Mouse (Mus musculus): ENCODE measurements at regions not wholly inside any gene's neighbourhood (a gene's known extent, or its start where the extent isn't known, plus 50 kb on each side); places are given as distances from the start of the nearest gene placed in this dataset.
A peak's percentile ranks its signal among the peaks of the same experiment; 100 is the strongest.

GRCm38 (mm10) chr2:50813568-50814461, 335.1 kb downstream of the Rnd3 start:
- 91% methylated on average over 9 of the region's 9 CpGs for WGBS
- peaks cover 6% of the 10 kb centered on the region; the same call in 1 of the 2 replicates for H3K4me1 ChIP-seq (ENCODE audit: insufficient read depth, low read length)
- ATAC-seq (ENCODE audit: low FRiP score), result no peak
- 0 out of 2 replicates have a peak, but pooled peaks have one; percentile 1 for TF ChIP-seq CTCF (IDR thresholded peaks at IDR 0.05)
- no peak overlapping the region for H3K4me2 ChIP-seq (ENCODE audit: low read depth, low read length, poor library complexity, severe bottlenecking)
- DNase-seq (ENCODE audit: low spot score), result no peak
- no peak overlapping the region for H3K9ac ChIP-seq (replicated peaks; ENCODE audit: low read length, poor library complexity, severe bottlenecking)
- no peaks in the 10 kb centered on the region for H3K36me3 ChIP-seq (ENCODE audit: insufficient read depth, low read length)
- no peak overlapping the region for H3K4me3 ChIP-seq (ENCODE audit: low read depth, low read length)
- no peak overlapping the region for H3K27ac ChIP-seq (ENCODE audit: low read depth, low read length)
- no peaks in the 10 kb centered on the region for H3K27me3 ChIP-seq (ENCODE audit: insufficient read depth, low read length)
- H3K9me3 ChIP-seq (ENCODE audit: low read length), result no peaks in the 10 kb centered on the region

DNA sequence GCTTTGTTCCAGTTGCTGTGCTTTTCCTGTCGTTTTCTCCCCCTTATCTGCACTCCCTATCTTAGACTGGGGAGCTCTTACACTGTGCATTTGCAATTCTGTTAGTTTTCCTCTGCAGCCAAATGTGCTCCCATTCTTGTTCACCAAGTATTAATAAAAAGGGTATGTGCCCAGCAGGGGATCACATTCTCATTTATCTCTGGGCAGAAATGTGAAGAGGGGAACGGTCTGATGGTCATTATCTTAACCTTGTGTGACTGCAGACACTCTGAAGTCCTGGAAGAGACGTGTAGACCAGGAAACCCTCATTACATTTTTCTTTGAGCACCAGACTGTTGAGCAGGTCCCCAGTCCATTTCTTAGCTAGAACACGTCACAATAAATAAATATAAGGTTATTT, 336.6 kb downstream of the Rnd3 start:
- H3K9me3 ChIP-seq (ENCODE audit: low read length), result no peaks in the 10 kb centered on the region
- no peak overlapping the region for H3K4me3 ChIP-seq (ENCODE audit: low read depth, low read length)
- H3K36me3 ChIP-seq (ENCODE audit: insufficient read depth, low read length), result no peaks in the 10 kb centered on the region
- H3K27ac ChIP-seq (ENCODE audit: low read depth, low read length), result no peak overlapping the region
- ATAC-seq (ENCODE audit: low FRiP score) (no peak), DNase-seq (ENCODE audit: low spot score) (no peak)
- no peak for TF ChIP-seq CTCF (IDR thresholded peaks at IDR 0.05)
- no peaks in the 10 kb centered on the region for H3K27me3 ChIP-seq (ENCODE audit: insufficient read depth, low read length)
- H3K9ac ChIP-seq (replicated peaks; ENCODE audit: low read length, poor library complexity, severe bottlenecking), result no peak overlapping the region
- 32% methylated on average over 4 of the region's 4 CpGs for WGBS
- H3K4me1 ChIP-seq (ENCODE audit: insufficient read depth, low read length), result peaks cover 6% of the 10 kb centered on the region; the same call in 1 of the 2 replicates
- H3K4me2 ChIP-seq (ENCODE audit: low read depth, low read length, poor library complexity, severe bottlenecking), result no peak overlapping the region

- Histone ChIP-seq H3K4me3 (ENCODE audit: low read depth, low read length) (no peak overlapping the region), H3K27me3 (ENCODE audit: insufficient read depth, low read length) (no peaks in the 10 kb centered on the region), H3K4me2 (ENCODE audit: low read depth, low read length, poor library complexity, severe bottlenecking) (no peak overlapping the region), H3K4me1 (ENCODE audit: insufficient read depth, low read length) (peaks cover 6% of the 10 kb centered on the region; the same call in 1 of the 2 replicates), H3K9ac (replicated peaks; ENCODE audit: low read length, poor library complexity, severe bottlenecking) (no peak overlapping the region), H3K27ac (ENCODE audit: low read depth, low read length) (peak overlapping the region; percentile 47; the same call in 1 of the 2 replicates), H3K9me3 (ENCODE audit: low read length) (no peaks in the 10 kb centered on the region), H3K36me3 (ENCODE audit: insufficient read depth, low read length) (no peaks in the 10 kb centered on the region)
- WGBS, result 5% methylated on average over 5 of the region's 5 CpGs
- peak; percentile 44; the same call in 1 of the 2 replicates for ATAC-seq (ENCODE audit: low FRiP score)
- no peak for TF ChIP-seq CTCF (IDR thresholded peaks at IDR 0.05)
- DNase-seq (ENCODE audit: low spot score), result no peak
Measured at GRCm38 (mm10) chr2:50810336-50811066, 338.4 kb downstream of the Rnd3 start.

DNA sequence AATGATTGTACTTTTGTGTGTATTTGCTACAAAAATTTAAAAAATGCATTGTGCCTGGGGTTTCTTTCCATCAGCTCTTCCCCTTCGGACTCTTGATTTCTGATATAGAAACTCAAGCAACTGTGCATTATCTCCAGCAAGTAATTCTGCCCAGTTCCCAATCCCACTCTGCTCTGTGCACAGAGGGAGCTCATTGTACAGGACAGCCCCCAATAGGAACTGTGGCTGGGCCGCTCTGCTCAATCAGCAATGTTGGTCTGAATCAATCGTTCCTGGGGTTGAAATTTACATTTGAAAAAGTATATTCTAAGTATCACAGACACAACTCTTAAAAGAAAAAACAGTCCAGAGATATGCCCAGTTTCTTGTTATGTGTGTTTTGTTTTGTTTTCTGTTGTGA, 339.1 kb downstream of the Rnd3 start:
- no peak for TF ChIP-seq CTCF (IDR thresholded peaks at IDR 0.05)
- H3K4me1 ChIP-seq (ENCODE audit: insufficient read depth, low read length), result peaks cover 6% of the 10 kb centered on the region; the same call in 1 of the 2 replicates
- H3K4me3 ChIP-seq (ENCODE audit: low read depth, low read length), result no peak overlapping the region
- WGBS, result 17% methylated on average over 3 of the region's 3 CpGs
- ATAC-seq (ENCODE audit: low FRiP score) (no peak), DNase-seq (ENCODE audit: low spot score) (no peak)
- no peaks in the 10 kb centered on the region for H3K36me3 ChIP-seq (ENCODE audit: insufficient read depth, low read length)
- H3K27me3 ChIP-seq (ENCODE audit: insufficient read depth, low read length), result no peaks in the 10 kb centered on the region
- no peaks in the 10 kb centered on the region for H3K9me3 ChIP-seq (ENCODE audit: low read length)
- H3K9ac ChIP-seq (replicated peaks; ENCODE audit: low read length, poor library complexity, severe bottlenecking), result no peak overlapping the region
- no peak overlapping the region for H3K4me2 ChIP-seq (ENCODE audit: low read depth, low read length, poor library complexity, severe bottlenecking)
- no peak overlapping the region for H3K27ac ChIP-seq (ENCODE audit: low read depth, low read length)

DNA sequence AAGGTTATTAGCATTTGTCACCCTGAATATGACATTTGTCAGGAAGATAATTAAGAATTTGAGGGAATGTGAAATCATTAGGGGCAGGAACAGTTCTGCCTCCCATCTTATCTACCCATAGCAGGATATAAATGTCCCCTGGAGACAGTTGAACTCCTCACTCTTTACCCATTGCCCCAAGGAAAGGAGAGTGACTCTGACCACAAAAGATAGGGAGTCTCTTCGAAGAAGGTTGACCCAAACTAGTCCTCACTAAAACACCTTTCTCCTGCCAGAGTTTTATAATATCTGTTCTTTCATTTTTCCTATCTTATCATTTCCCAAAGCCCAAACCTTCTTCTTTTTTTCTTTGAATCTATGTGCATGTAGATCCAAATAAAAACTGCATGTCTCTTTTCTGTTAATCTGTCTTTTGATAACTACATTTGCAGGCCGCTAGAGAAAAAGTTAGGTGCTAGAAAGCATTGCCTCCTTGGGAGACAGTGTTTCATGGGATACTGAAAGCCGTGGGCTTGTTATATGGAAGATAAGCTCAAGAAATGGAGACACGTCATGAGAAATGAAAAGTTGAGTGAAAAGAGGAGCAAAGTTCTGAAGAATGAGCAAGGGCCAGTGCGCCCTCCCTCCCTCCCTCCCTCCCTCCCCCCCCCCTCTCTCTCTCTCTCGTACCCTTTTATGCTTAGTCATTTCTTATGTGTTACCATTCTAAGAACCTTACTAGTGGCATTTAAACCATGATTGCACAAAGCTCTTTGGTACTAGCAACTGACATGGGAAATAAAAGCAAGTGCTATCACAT, 341.6 kb downstream of the Rnd3 start:
- no peaks in the 10 kb centered on the region for H3K36me3 ChIP-seq (ENCODE audit: insufficient read depth, low read length)
- H3K9ac ChIP-seq (replicated peaks; ENCODE audit: low read length, poor library complexity, severe bottlenecking), result no peak overlapping the region
- 88% methylated on average over 6 of the region's 6 CpGs for WGBS
- ATAC-seq (ENCODE audit: low FRiP score) (no peak), DNase-seq (ENCODE audit: low spot score) (no peak)
- no peak for TF ChIP-seq CTCF (IDR thresholded peaks at IDR 0.05)
- no peaks in the 10 kb centered on the region for H3K9me3 ChIP-seq (ENCODE audit: low read length)
- H3K4me3 ChIP-seq (ENCODE audit: low read depth, low read length), result no peak overlapping the region
- H3K4me2 ChIP-seq (ENCODE audit: low read depth, low read length, poor library complexity, severe bottlenecking), result no peak overlapping the region
- H3K27ac ChIP-seq (ENCODE audit: low read depth, low read length), result no peak overlapping the region
- H3K4me1 ChIP-seq (ENCODE audit: insufficient read depth, low read length), result peaks cover 6% of the 10 kb centered on the region; the same call in 1 of the 2 replicates
- H3K27me3 ChIP-seq (ENCODE audit: insufficient read depth, low read length), result no peaks in the 10 kb centered on the region

Data from midbrain, postnatal 0 days (tissue).